ENCODE assay signal across 28 mouse cellular contexts in the genomic region with DNA sequence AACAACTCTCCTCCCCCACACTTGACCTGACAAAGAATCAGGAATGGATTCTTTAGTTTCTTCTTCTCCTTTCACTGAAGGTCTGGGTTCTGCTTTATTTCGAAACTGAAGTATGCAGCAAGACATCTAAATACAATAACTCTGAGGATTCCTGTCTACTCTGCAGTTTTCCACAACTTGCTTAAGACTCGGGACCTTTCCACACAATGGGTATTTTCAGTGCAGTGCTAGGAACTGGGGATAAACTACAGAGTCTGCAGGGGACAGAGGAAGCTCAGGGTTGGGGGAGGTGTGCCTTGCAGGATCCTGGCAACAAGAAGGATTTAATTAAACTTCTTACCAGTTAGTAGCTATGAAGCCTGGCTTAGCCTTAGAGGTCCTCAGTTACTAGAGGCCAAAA. TPM values are rescaled to one million over a fixed set of nuclear protein-coding genes. Genes with fewer than 3 reads are reported as not detected.
DNase-seq lines count a peak whose midpoint lies in the region; ATAC-seq and TF ChIP-seq lines count a peak whose summit lies in the region.
"Had no signal": no experiment of that assay in that cellular context is flagged by ENCODE, and none has a peak within 500 bp of the region (broad histone marks: within the 10 kb centered on the region; RNA-seq: fewer than 3 reads in every experiment).

No protein-coding gene starts in this region.

- no peak overlapping the region for H3K4me3 ChIP-seq in embryonic facial prominence, embryonic 14.5 days (ENCODE audit: low read depth, low read length)
- H3K4me3 ChIP-seq in embryonic facial prominence, embryonic 10.5 days: no peak overlapping the region
- no peak overlapping the region for H3K4me3 ChIP-seq in liver, adult 2 months (ENCODE audit: insufficient read depth, low read depth, low read length)
- H3K4me3 ChIP-seq in liver, postnatal 0 days (ENCODE audit: low read depth, low read length): no peak overlapping the region
- no peak overlapping the region for H3K4me3 ChIP-seq in limb, embryonic 10.5 days
- H3K4me3 ChIP-seq: embryonic facial prominence, embryonic 13.5 days; erythroblast, embryonic 14.5 days; gastrocnemius, adult 2 months; kidney, embryonic 15.5 days; left cerebral cortex, adult 2 months; liver, embryonic 13.5 days; neural tube, embryonic 12.5 days had no signal

- peaks cover 17% of the 10 kb centered on the region for H3K4me1 ChIP-seq in embryonic facial prominence, embryonic 14.5 days (ENCODE audit: control insufficient read depth, insufficient read depth, low read length)
- peaks cover 50% of the 10 kb centered on the region for H3K4me1 ChIP-seq in embryonic facial prominence, embryonic 10.5 days
- H3K4me1 ChIP-seq in liver, adult 2 months (ENCODE audit: control insufficient read depth, insufficient read depth, low read length): peaks cover 7% of the 10 kb centered on the region
- 0 out of 2 replicates have a peak, but pooled peaks cover 11% of the 10 kb centered on the region for H3K4me1 ChIP-seq in liver, postnatal 0 days (ENCODE audit: insufficient read depth)
- peaks cover 57% of the 10 kb centered on the region for H3K4me1 ChIP-seq in limb, embryonic 10.5 days

- H3K9ac ChIP-seq in embryonic facial prominence, embryonic 14.5 days (ENCODE audit: low read depth, low read length): no peak overlapping the region
- no peak overlapping the region for H3K9ac ChIP-seq in liver, adult 2 months (ENCODE audit: low read depth, low read length)
- H3K9ac ChIP-seq in liver, postnatal 0 days (replicated peaks): no peak overlapping the region
- H3K9ac ChIP-seq: embryonic facial prominence, embryonic 13.5 days; hindbrain, embryonic 14.5 days; kidney, embryonic 15.5 days; liver, embryonic 13.5 days; neural tube, embryonic 12.5 days had no signal

- no peak for ATAC-seq in embryonic facial prominence, embryonic 14.5 days (ENCODE audit: low read depth)
- ATAC-seq in liver, postnatal 0 days: no peak
- ATAC-seq: forebrain, embryonic 16.5 days; midbrain, embryonic 16.5 days had no signal

- H3K4me2 ChIP-seq in embryonic facial prominence, embryonic 14.5 days (ENCODE audit: low read depth, low read length): no peak overlapping the region
- H3K4me2 ChIP-seq in liver, postnatal 0 days (ENCODE audit: low read depth, low read length): no peak overlapping the region
- H3K4me2 ChIP-seq: embryonic facial prominence, embryonic 13.5 days; hindbrain, embryonic 14.5 days; kidney, embryonic 15.5 days; liver, embryonic 13.5 days; midbrain, embryonic 11.5 days; neural tube, embryonic 12.5 days had no signal

- H3K79me2 ChIP-seq in liver, adult 2 months (ENCODE audit: control insufficient read depth, insufficient read depth, low read length): peaks cover 40% of the 10 kb centered on the region

- peak; percentile 18 for DNase-seq in embryonic facial prominence, embryonic 14.5 days (ENCODE audit: low spot score)
- no peak for DNase-seq in embryonic facial prominence, embryonic 10.5 days (ENCODE audit: low spot score)
- DNase-seq in liver, adult 2 months (ENCODE audit: extremely low read depth, low read depth, low spot score): peak; percentile 52
- no peak for DNase-seq in liver, postnatal 0 days
- DNase-seq in limb, embryonic 10.5 days (ENCODE audit: low spot score): no peak
- DNase-seq in natural killer cell, adult 2 months (ENCODE audit: low spot score in 2 of 2): no peak
- no peak for DNase-seq in spleen, postnatal 4 days (ENCODE audit: low spot score in 2 of 2)
- DNase-seq: adrenal gland, adult 8-10 months; cerebellum, adult 11 months; cerebellum, adult 9-11 months; gastrocnemius, adult 2 months; gastrocnemius, postnatal 36 days; kidney, adult 18-20 months; liver, embryonic 13.5 days; lung, adult 2 months; lung, postnatal 10 days; right cerebral cortex, postnatal 4 days; thymus, adult 2 months; thymus, postnatal 4 days had no signal

- H3K9me3 ChIP-seq in embryonic facial prominence, embryonic 14.5 days (ENCODE audit: control insufficient read depth, low read length): no peaks in the 10 kb centered on the region
- no peaks in the 10 kb centered on the region for H3K9me3 ChIP-seq in embryonic facial prominence, embryonic 10.5 days
- H3K9me3 ChIP-seq in liver, postnatal 0 days (ENCODE audit: low read length): no peaks in the 10 kb centered on the region
- H3K9me3 ChIP-seq in limb, embryonic 10.5 days (replicated peaks): no peaks in the 10 kb centered on the region
- H3K9me3 ChIP-seq: embryonic facial prominence, embryonic 13.5 days; kidney, embryonic 15.5 days; liver, embryonic 13.5 days; neural tube, embryonic 12.5 days had no signal

- 25% methylated on average over 2 of the region's 2 CpGs for WGBS in embryonic facial prominence, embryonic 14.5 days
- WGBS in embryonic facial prominence, embryonic 10.5 days: 11% methylated on average over 2 of the region's 2 CpGs
- WGBS in liver, adult 2 months: 77% methylated on average over 2 of the region's 2 CpGs
- WGBS in liver, postnatal 0 days (ENCODE audit: insufficient replicate concordance): 59% methylated on average over 2 of the region's 2 CpGs
- WGBS in limb, embryonic 10.5 days: 27% methylated on average over 2 of the region's 2 CpGs

- TF ChIP-seq POLR2A in liver, adult 2 months (IDR thresholded peaks at IDR 0.05; ENCODE audit: extremely low read depth, insufficient read depth, low read length): no peak

- H3K27ac ChIP-seq in embryonic facial prominence, embryonic 14.5 days (replicated peaks; ENCODE audit: low read depth, low read length): no peak overlapping the region
- H3K27ac ChIP-seq in embryonic facial prominence, embryonic 10.5 days (replicated peaks): no peak overlapping the region
- H3K27ac ChIP-seq in liver, adult 2 months (replicated peaks; ENCODE audit: insufficient read depth, low read depth, low read length): no peak overlapping the region
- H3K27ac ChIP-seq in liver, postnatal 0 days (ENCODE audit: low read depth): no peak overlapping the region
- 0 out of 2 replicates have a peak overlapping the region, but pooled peaks have one; percentile 50 for H3K27ac ChIP-seq in limb, embryonic 10.5 days
- H3K27ac ChIP-seq: embryonic facial prominence, embryonic 13.5 days; gastrocnemius, adult 2 months; hindbrain, embryonic 14.5 days; kidney, embryonic 15.5 days; left cerebral cortex, adult 2 months; liver, embryonic 13.5 days; neural tube, embryonic 12.5 days had no signal

- no peaks in the 10 kb centered on the region for H3K36me3 ChIP-seq in embryonic facial prominence, embryonic 14.5 days (ENCODE audit: control insufficient read depth, insufficient read depth, low read length)
- peaks cover 4% of the 10 kb centered on the region; the same call in 1 of the 2 replicates for H3K36me3 ChIP-seq in embryonic facial prominence, embryonic 10.5 days (replicated peaks)
- peaks cover 2% of the 10 kb centered on the region; the same call in 1 of the 2 replicates for H3K36me3 ChIP-seq in liver, adult 2 months (ENCODE audit: control insufficient read depth, insufficient read depth, low read length)
- H3K36me3 ChIP-seq in liver, postnatal 0 days (replicated peaks; ENCODE audit: insufficient read depth, low read length): no peaks in the 10 kb centered on the region
- H3K36me3 ChIP-seq in limb, embryonic 10.5 days: peaks cover 20% of the 10 kb centered on the region
- H3K36me3 ChIP-seq: embryonic facial prominence, embryonic 13.5 days; kidney, embryonic 15.5 days; liver, embryonic 13.5 days; neural tube, embryonic 12.5 days had no signal

- H3K27me3 ChIP-seq in embryonic facial prominence, embryonic 14.5 days (replicated peaks; ENCODE audit: control insufficient read depth, insufficient read depth, low read length): no peaks in the 10 kb centered on the region
- H3K27me3 ChIP-seq in embryonic facial prominence, embryonic 10.5 days (replicated peaks; ENCODE audit: low read depth, poor library complexity, severe bottlenecking): no peaks in the 10 kb centered on the region
- H3K27me3 ChIP-seq in liver, adult 2 months (ENCODE audit: control insufficient read depth, insufficient read depth, low read length): no peaks in the 10 kb centered on the region
- H3K27me3 ChIP-seq in liver, postnatal 0 days (ENCODE audit: insufficient read depth, low read length): no peaks in the 10 kb centered on the region
- no peaks in the 10 kb centered on the region for H3K27me3 ChIP-seq in limb, embryonic 10.5 days (ENCODE audit: low read depth, poor library complexity, severe bottlenecking)
- H3K27me3 ChIP-seq: embryonic facial prominence, embryonic 13.5 days; kidney, embryonic 15.5 days; neural tube, embryonic 12.5 days had no signal

- no peak for TF ChIP-seq EP300 in liver, postnatal 0 days (IDR thresholded peaks at IDR 0.05; ENCODE audit: low read depth)

- no peak for TF ChIP-seq CTCF in liver, adult 2 months (IDR thresholded peaks at IDR 0.05; ENCODE audit: low read depth, low read length)
- TF ChIP-seq CTCF in liver, postnatal 0 days (IDR thresholded peaks at IDR 0.05; ENCODE audit: low read depth): no peak

RNA-seq across cellular contexts. Expression of gene Sash1, which starts 4.1 kb away (rescaled TPM):
- 6.2 and 7.0 TPM in 2 replicates for polyA plus RNA-seq in embryonic facial prominence, embryonic 14.5 days (2014; fragmentation: Nextera tagmentation; extraction: Ambion mirVana)
- polyA plus RNA-seq in embryonic facial prominence, embryonic 10.5 days (2016; fragmentation: Nextera tagmentation; extraction: Ambion mirVana): 4.1 and 4.2 TPM in 2 replicates
- total RNA-seq in liver, adult 2 months (2014; rRNA removed): 21.1 and 27.3 TPM in 2 replicates
- 6.9 and 9.6 TPM in 2 replicates for polyA plus RNA-seq in liver, adult 2 months (2012; rRNA removed)
- polyA plus RNA-seq in liver, postnatal 0 days (2015; fragmentation: Nextera tagmentation; extraction: Ambion mirVana): 1.9 and 2.2 TPM in 2 replicates
- 4.3 and 4.7 TPM in 2 replicates for polyA plus RNA-seq in limb, embryonic 10.5 days (2016; fragmentation: Nextera tagmentation; extraction: Ambion mirVana)

Comparison
In these comparisons a context has a peak if more than half of its experiments do, and no peak if none do; other contexts are left out.
1. DNase-seq: peak in embryonic facial prominence, embryonic 14.5 days (single experiment) and liver, adult 2 months (single experiment); none in embryonic facial prominence, embryonic 10.5 days (single experiment), liver, postnatal 0 days (single experiment), limb, embryonic 10.5 days (single experiment), natural killer cell, adult 2 months (0 of 2) and spleen, postnatal 4 days (0 of 2).